Mouse (Mus musculus) frontal cortex, adult (tissue): Measurements from ENCODE around the gene Tcea2.
A peak's percentile ranks its signal among the peaks of the same experiment; 100 is the strongest.

ENCODE experiments used
- ATAC-seq: cut with Nextera tagmentation; 2 replicates; pipeline ENCODE4 v1.9.2; 2017; ENCODE audit warnings: mild to moderate bottlenecking, moderate library complexity, mixed read lengths; ENCODE audit not compliant: low TSS enrichment

Tcea2 gene

DNA sequence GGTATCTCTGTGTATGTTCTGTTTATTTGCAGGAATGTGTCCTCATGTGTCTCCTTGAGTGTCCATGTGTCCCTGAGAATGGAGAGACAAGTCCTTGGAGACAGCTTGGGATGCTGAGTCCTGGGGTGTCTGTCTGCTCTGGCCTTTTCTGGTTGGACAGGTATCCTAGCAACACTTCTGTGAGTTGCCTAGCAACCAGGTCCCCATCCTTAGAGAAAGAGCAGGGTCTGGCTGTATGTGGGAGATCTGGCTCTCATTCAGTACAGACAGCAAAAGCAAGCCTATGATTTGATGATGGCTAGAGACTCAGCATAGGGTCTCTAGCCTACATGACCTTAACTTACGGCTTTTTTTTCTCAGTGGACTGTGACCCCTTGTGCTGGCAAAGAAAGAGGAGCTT lies 33.6 kb downstream of the Tcea2 start:
- peak; percentile 79 for ATAC-seq

DNA sequence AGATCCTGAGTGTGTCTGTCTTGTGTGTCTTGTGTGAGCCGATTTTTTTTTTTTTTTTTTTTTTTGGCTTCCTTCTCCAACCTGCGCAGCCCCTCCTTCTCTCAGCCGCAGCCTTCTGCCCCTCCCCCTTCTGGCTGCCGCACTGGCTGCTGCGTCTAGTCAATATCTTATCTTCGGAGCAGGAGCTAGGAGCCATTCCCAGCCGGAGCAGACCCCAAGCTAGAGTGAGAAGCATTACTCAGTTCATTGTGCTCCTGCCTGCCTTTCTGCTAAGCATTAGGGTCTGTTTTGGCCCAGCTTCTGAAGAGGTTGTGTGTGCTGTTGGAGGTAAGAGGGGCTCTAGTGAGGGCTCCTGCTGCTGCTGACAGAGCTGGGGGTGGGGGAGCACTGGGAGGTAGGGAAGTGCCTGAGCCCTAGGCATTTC lies 34.8 kb downstream of the Tcea2 start, which contains the start of gene Oprl1:
Gene Oprl1, plus strand, starts transcription at position 114 of the 424 bp plus-strand sequence.
- peak; percentile 55 for ATAC-seq

DNA sequence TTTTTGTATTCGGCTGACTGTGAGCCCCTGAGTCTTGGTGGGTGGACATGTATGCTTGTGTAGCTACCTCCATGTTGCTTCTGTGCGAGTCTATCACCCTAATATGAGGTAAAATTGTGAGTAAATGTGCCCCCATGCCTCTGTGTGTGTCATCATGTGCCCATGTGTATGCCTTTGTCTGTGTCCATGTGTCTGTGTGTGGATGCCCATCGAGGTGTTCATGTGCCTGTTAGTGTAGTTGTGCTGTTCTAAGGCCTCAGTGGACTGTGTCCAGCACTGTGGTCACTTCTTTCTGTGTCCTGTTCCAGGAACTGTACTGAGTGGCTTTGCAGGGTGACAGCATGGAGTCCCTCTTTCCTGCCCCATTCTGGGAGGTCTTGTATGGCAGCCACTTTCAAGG lies 35.3 kb downstream of the Tcea2 start:
- peak; percentile 24 for ATAC-seq

DNA sequence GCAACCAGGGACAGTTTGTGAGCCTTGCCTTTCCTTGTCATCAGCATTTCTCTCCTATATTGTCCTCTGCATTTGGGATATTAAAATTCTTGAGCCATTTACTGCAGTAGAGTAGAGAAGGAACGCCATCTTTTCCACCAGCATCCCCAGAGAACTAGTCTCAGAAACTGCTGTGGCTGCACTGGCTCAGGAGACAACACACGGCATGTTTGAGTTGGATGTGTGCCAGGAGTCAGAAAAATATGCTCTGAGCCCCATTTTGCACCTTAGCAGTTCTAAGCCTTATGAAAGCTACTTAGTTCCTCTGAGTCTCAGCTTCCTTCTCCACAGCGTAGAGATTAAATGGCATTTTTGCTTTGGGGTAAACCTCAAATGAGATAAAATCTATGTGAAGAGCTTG lies 36.9 kb downstream of the Tcea2 start:
- no peak for ATAC-seq

DNA sequence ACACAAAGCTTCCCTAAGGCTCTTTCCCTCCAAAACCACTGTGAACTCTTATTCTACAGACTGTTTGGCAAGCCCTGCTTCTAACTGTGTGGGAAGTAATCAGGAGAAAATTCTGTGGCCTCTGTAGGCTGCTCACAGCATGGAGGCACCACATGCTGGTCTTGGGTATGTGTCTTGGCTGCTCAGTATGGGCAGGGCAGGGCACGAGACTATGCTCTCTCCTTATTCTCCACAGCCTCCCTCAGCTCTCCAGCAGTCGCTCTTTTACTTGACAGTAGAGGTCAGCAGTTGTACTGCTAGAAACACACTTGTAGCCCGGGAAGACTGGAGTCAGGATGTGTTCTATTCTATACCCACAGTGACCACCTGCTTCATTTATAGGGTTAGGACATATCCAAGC lies 40.0 kb downstream of the Tcea2 start:
- no peak for ATAC-seq

DNA sequence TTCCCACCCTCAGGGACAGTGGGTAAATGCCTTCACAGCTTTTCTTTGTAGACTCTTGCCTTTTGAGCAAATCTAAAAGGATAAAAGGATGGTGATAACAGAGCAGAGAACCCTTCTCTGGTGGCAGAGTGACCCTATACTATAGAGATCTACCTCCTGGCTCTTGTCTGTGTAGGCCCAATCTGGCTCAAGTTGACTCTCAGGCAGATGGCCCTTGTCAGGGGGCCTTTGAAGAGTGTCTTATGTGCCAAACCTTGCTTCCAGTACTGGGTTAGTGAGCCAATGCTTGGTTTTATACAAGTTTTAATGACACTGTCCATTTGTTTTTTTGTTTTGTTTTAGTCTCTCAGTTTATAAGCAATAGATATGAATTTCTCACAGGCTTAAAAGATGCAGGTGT lies 41.1 kb downstream of the Tcea2 start:
- ATAC-seq = no peak

DNA sequence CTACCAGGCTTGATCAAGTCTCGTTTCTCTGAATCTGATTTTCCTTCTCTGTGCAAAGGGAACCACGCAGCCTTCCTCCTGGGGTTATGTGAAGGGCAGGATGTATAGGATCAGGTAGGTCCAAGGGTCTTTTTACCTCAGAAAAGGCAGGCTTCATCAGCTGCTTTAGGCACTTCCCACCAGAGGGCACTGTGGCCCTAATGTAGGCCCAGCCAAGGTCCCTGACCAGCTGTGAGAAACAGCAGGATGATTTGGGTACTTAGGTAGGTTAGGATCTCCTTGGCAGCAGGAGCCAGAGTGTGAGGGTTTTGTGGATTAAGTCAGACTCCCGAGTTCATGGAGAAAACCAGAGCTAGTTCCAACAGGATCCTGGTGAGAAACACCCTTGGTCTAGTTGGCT lies 42.1 kb downstream of the Tcea2 start:
- ATAC-seq = peak; percentile 62; the same call in 1 of the 2 replicates

DNA sequence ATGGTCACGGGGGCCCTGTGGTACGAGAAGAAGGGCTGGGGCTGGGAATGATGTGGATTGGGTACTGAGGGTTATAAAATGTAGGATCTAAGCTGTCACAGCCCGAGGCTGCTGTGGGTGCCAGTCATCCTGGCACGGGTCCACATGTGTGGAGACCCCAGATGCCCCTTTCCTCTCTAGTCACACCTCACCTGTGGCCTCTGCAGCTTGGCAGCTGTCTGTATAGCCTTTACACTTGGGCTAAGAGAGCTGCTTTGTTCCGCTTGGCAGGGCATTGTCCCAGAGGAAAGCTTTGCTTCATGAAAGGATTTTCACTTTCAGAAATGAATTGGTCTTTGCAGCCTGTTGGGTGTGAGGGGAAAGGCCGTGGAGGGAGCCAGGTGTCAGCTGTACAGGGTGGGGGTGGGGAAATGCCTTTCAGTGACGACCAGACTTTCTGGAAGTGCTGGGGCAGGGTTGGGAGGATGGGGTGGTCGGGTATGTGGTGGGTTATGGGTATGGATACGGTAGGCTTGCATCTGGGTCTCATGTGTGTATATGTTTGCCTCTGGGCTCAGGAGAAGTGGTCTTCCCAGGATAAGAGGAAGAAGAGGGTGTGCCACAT lies 47.7 kb downstream of the Tcea2 start:
- ATAC-seq = no peak

DNA sequence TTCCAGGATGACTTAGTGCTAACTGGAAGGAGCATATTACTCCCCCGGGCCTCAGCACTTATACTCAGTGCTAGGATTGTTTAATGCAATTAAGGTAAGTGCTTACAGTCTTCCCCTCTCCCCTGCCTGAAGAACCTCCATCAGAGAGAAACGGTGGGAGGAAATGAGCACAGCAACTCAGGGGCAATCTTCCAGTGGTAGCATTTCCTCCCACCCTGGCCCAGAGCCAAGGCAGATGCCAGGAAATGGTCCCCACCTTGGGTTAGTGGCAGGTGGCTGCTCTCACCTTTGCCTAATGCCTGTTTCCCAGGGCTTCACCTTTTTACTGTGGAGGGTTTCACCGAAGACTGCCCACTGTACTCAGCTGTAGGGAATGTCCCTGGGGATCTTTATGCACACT lies 49.9 kb downstream of the Tcea2 start:
- no peak for ATAC-seq
